Mouse (Mus musculus): ENCODE data around the gene Fermt2.

DNA sequence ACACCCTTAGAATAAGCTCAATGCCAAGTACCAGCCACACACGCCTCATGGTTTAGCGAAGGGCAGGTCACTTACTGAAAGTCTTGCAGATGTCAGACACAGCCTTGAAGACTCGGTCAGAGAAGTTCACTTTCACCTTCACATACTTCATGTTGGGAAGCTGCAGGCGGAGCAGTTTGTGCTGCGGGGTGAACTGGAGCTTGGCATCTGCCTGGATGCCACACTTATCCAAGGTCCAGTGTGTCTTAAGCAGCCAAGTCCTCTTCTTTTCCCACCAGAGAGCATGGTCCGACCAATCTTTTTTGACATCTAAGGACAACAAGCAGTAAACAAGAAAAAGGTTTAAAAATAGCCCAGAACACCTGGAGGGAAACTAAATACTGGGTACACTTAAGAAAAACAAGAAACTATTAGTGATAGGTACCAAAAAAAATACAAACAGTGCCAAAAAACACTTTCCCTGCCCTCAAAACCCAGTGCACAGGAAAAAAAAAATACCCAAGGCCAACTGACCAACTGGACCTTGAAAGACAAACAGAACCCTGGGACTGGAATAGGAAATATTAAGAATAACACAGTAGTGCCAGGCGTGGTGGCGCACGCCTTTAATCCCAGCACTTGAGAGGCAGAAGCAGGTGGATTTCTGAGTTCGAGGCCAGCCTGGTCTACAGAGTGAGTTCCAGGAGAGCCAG, 25.4 kb downstream of the Fermt2 start:
- TF ChIP-seq CTCF (IDR thresholded peaks at IDR 0.05; ENCODE audit: extremely low read depth, insufficient read length, insufficient replicate concordance, low read depth, low read length) (no peak), POLR2A (IDR thresholded peaks at IDR 0.05; ENCODE audit: low read depth, low read length) (no peak)

Measured in small intestine, adult 2 months (tissue).